8 mouse cellular contexts compared by ENCODE assay signal in genomic region chr12:112724077-112724805, GRCm38 (mm10). TPM values are rescaled to one million over a fixed set of nuclear protein-coding genes. Genes with fewer than 3 reads are reported as not detected.
DNase-seq lines count a peak whose midpoint lies in the region; ATAC-seq and TF ChIP-seq lines count a peak whose summit lies in the region.

No protein-coding gene starts in this region.

- DNase-seq in 3T3-L1 (ENCODE audit: low read depth, low spot score) (peak; percentile 89), G1E (ENCODE audit: low spot score) (peak; percentile 36)
- peak; percentile 77 for DNase-seq in cerebellum, adult 11 months
- DNase-seq in kidney, adult 8-10 months = peak; percentile 75 to 89
- DNase-seq in liver, embryonic 13.5 days = peak; percentile 36
- peak; percentile 80 for DNase-seq in thymus, postnatal 14 days

- no peak overlapping the region for H3K27ac ChIP-seq in forebrain, embryonic 16.5 days (ENCODE audit: low read length)
- H3K27ac ChIP-seq in liver, embryonic 13.5 days = no peak overlapping the region
- no peak overlapping the region for H3K27ac ChIP-seq in neural tube, embryonic 13.5 days (replicated peaks)

- H3K36me3 ChIP-seq in G1E (replicated peaks) = no peaks in the 10 kb centered on the region
- no peaks in the 10 kb centered on the region; the same call in 1 of the 2 replicates for H3K36me3 ChIP-seq in forebrain, embryonic 16.5 days (ENCODE audit: control insufficient read depth, insufficient read depth)
- no peaks in the 10 kb centered on the region for H3K36me3 ChIP-seq in liver, embryonic 13.5 days
- peaks cover 6% of the 10 kb centered on the region; the same call in 1 of the 2 replicates for H3K36me3 ChIP-seq in neural tube, embryonic 13.5 days

- TF ChIP-seq CTCF in G1E (IDR thresholded peaks at IDR 0.05; ENCODE audit: low read depth, low read length) = peak; percentile 59; the same call in 1 of the 2 replicates

- H3K4me2 ChIP-seq in forebrain, embryonic 16.5 days (ENCODE audit: low read length) = no peak overlapping the region
- no peak overlapping the region for H3K4me2 ChIP-seq in liver, embryonic 13.5 days
- peak overlapping the region; percentile 93 for H3K4me2 ChIP-seq in neural tube, embryonic 13.5 days

- H3K9me3 ChIP-seq in G1E (replicated peaks) = peaks cover 13% of the 10 kb centered on the region
- no peaks in the 10 kb centered on the region for H3K9me3 ChIP-seq in forebrain, embryonic 16.5 days (ENCODE audit: control insufficient read depth, low read length)
- H3K9me3 ChIP-seq in liver, embryonic 13.5 days (replicated peaks) = no peaks in the 10 kb centered on the region
- no peaks in the 10 kb centered on the region for H3K9me3 ChIP-seq in neural tube, embryonic 13.5 days

- no peak for ATAC-seq in G1E (ENCODE audit: extremely low read depth, insufficient number of reproducible peaks, low FRiP score, poor library complexity, severe bottlenecking)
- peak; percentile 24; the same call in 1 of the 2 replicates for ATAC-seq in forebrain, embryonic 16.5 days
- ATAC-seq in liver, embryonic 13.5 days (ENCODE audit: low read depth) = no peak
- ATAC-seq in neural tube, embryonic 13.5 days (ENCODE audit: low read depth) = no peak

- 81% methylated on average over 11 of the region's 11 CpGs for WGBS in forebrain, embryonic 16.5 days
- 64% methylated on average over 11 of the region's 11 CpGs for WGBS in liver, embryonic 13.5 days (ENCODE audit: insufficient replicate concordance)
- WGBS in neural tube, embryonic 13.5 days = 76% methylated on average over 11 of the region's 11 CpGs

- no peak overlapping the region for H3K9ac ChIP-seq in forebrain, embryonic 16.5 days (replicated peaks; ENCODE audit: low read depth, low read length)
- no peak overlapping the region for H3K9ac ChIP-seq in liver, embryonic 13.5 days
- no peak overlapping the region for H3K9ac ChIP-seq in neural tube, embryonic 13.5 days

- H3K4me3 ChIP-seq in G1E (ENCODE audit: low read depth, low read length) = no peak overlapping the region
- no peak overlapping the region for H3K4me3 ChIP-seq in forebrain, embryonic 16.5 days (replicated peaks; ENCODE audit: low read length)
- no peak overlapping the region for H3K4me3 ChIP-seq in liver, embryonic 13.5 days (replicated peaks)
- no peak overlapping the region for H3K4me3 ChIP-seq in neural tube, embryonic 13.5 days

- H3K4me1 ChIP-seq in G1E (ENCODE audit: insufficient read depth, low read depth, low read length) = no peaks in the 10 kb centered on the region
- peaks cover 37% of the 10 kb centered on the region for H3K4me1 ChIP-seq in forebrain, embryonic 16.5 days (replicated peaks; ENCODE audit: control insufficient read depth, insufficient read depth, low read length)
- H3K4me1 ChIP-seq in liver, embryonic 13.5 days (replicated peaks) = peaks cover 24% of the 10 kb centered on the region
- peaks cover 55% of the 10 kb centered on the region for H3K4me1 ChIP-seq in neural tube, embryonic 13.5 days (replicated peaks)

- H3K27me3 ChIP-seq in G1E (ENCODE audit: insufficient read depth, low read length) = peaks cover 29% of the 10 kb centered on the region
- no peaks in the 10 kb centered on the region for H3K27me3 ChIP-seq in forebrain, embryonic 16.5 days (replicated peaks; ENCODE audit: control insufficient read depth, insufficient read depth, low read length)
- peaks cover 53% of the 10 kb centered on the region for H3K27me3 ChIP-seq in liver, embryonic 13.5 days
- H3K27me3 ChIP-seq in neural tube, embryonic 13.5 days = peaks cover 30% of the 10 kb centered on the region

RNA-seq across cellular contexts. Expression of gene Cep170b, which starts 4.0 kb away (rescaled TPM):
- not detected in 2 replicates for total RNA-seq in G1E (2014; fragmentation: Nextera tagmentation)
- total RNA-seq in G1E (2017) = 0.29 and 0.87 TPM in 2 replicates
- polyA plus RNA-seq in G1E (2012) = not detected in 2 replicates
- 18.8 and 22.9 TPM in 2 replicates for polyA plus RNA-seq in forebrain, embryonic 16.5 days (2015; fragmentation: Nextera tagmentation; extraction: Ambion mirVana)
- polyA plus RNA-seq in liver, embryonic 13.5 days (2015; fragmentation: Nextera tagmentation; extraction: Ambion mirVana) = 2.5 and 2.9 TPM in 2 replicates
- polyA plus RNA-seq in neural tube, embryonic 13.5 days (2015; fragmentation: Nextera tagmentation; extraction: Ambion mirVana) = 23.7 and 26.9 TPM in 2 replicates

RNA-seq across cellular contexts. Expression of gene Pld4, which starts 36.2 kb away (rescaled TPM):
- total RNA-seq in G1E (2014; fragmentation: Nextera tagmentation) = 3.4 TPM in 1 of 2 replicates, not detected in the other
- total RNA-seq in G1E (2017) = 0.58 and 1.0 TPM in 2 replicates
- 0.54 and 0.89 TPM in 2 replicates for polyA plus RNA-seq in G1E (2012)
- polyA plus RNA-seq in forebrain, embryonic 16.5 days (2015; fragmentation: Nextera tagmentation; extraction: Ambion mirVana) = 4.0 and 5.3 TPM in 2 replicates
- 9.6 and 11.0 TPM in 2 replicates for polyA plus RNA-seq in liver, embryonic 13.5 days (2015; fragmentation: Nextera tagmentation; extraction: Ambion mirVana)
- 6.7 and 8.6 TPM in 2 replicates for polyA plus RNA-seq in neural tube, embryonic 13.5 days (2015; fragmentation: Nextera tagmentation; extraction: Ambion mirVana)

RNA-seq across cellular contexts. Expression of gene Zbtb42, which starts 45.6 kb away (rescaled TPM):
- 0.98 TPM in 1 of 2 replicates, not detected in the other for total RNA-seq in G1E (2014; fragmentation: Nextera tagmentation)
- total RNA-seq in G1E (2017) = 0.17 and 0.33 TPM in 2 replicates
- polyA plus RNA-seq in G1E (2012) = 0.53 and 0.80 TPM in 2 replicates
- polyA plus RNA-seq in forebrain, embryonic 16.5 days (2015; fragmentation: Nextera tagmentation; extraction: Ambion mirVana) = 0.65 and 0.92 TPM in 2 replicates
- polyA plus RNA-seq in liver, embryonic 13.5 days (2015; fragmentation: Nextera tagmentation; extraction: Ambion mirVana) = 0.40 and 0.71 TPM in 2 replicates
- 2.1 TPM in 2 replicates for polyA plus RNA-seq in neural tube, embryonic 13.5 days (2015; fragmentation: Nextera tagmentation; extraction: Ambion mirVana)

RNA-seq across cellular contexts. Expression of gene Akt1, which starts 49.6 kb away (rescaled TPM):
- total RNA-seq in G1E (2014; fragmentation: Nextera tagmentation) = 150 and 168 TPM in 2 replicates
- total RNA-seq in G1E (2017) = 121 and 131 TPM in 2 replicates
- 461 and 512 TPM in 2 replicates for polyA plus RNA-seq in G1E (2012)
- polyA plus RNA-seq in forebrain, embryonic 16.5 days (2015; fragmentation: Nextera tagmentation; extraction: Ambion mirVana) = 56.9 and 57.1 TPM in 2 replicates
- polyA plus RNA-seq in liver, embryonic 13.5 days (2015; fragmentation: Nextera tagmentation; extraction: Ambion mirVana) = 13.8 and 17.9 TPM in 2 replicates
- polyA plus RNA-seq in neural tube, embryonic 13.5 days (2015; fragmentation: Nextera tagmentation; extraction: Ambion mirVana) = 73.4 and 101 TPM in 2 replicates

Comparison
In these comparisons a context has a peak if more than half of its experiments do, and no peak if none do; other contexts are left out.
1. DNase-seq: peak in every context shown above with its lines; median percentile 89 in 3T3-L1; 82 in kidney, adult 8-10 months; 80 in thymus, postnatal 14 days; 77 in cerebellum, adult 11 months; 36 in G1E; 36 in liver, embryonic 13.5 days.